Mouse (Mus musculus) ovary, postnatal 10 days (tissue): ENCODE results near the gene Gja5.

Experiments used
- DNase-seq: peaks from one replicate; pipeline ENCODE4 v3.0.0; 2022; ENCODE audit warnings: low spot score

The Gja5 gene

GRCm38 (mm10) chr3:96936241-96936640 is 31.7 kb downstream of the Gja5 start:
- DNase-seq, result no peak

DNA sequence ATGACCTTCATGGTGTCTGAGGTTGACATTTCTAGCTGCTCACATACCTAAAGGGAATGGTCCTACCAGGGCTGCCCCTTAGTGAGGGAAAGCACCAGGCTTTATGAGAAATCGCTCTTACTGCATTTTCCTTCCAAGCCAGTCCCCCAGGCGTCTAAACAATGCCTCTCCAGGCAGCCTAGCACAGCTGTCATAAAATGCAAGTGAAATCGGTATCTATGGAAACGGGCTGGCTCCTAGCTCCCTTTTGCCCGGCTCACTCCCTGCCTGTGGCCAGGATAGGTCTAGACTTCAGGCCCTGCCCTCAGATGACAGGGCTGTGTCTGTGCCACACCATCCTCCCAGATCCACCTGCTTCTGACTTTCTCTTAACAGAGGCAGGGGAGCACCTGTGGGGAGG is 33.1 kb downstream of the Gja5 start:
- DNase-seq, result no peak

GRCm38 (mm10) chr3:96938738-96939137 is 34.2 kb downstream of the Gja5 start:
- DNase-seq, result peak; percentile 74

- DNase-seq, result no peak
Measured at GRCm38 (mm10) chr3:96942706-96943105, 38.2 kb downstream of the Gja5 start.

DNA sequence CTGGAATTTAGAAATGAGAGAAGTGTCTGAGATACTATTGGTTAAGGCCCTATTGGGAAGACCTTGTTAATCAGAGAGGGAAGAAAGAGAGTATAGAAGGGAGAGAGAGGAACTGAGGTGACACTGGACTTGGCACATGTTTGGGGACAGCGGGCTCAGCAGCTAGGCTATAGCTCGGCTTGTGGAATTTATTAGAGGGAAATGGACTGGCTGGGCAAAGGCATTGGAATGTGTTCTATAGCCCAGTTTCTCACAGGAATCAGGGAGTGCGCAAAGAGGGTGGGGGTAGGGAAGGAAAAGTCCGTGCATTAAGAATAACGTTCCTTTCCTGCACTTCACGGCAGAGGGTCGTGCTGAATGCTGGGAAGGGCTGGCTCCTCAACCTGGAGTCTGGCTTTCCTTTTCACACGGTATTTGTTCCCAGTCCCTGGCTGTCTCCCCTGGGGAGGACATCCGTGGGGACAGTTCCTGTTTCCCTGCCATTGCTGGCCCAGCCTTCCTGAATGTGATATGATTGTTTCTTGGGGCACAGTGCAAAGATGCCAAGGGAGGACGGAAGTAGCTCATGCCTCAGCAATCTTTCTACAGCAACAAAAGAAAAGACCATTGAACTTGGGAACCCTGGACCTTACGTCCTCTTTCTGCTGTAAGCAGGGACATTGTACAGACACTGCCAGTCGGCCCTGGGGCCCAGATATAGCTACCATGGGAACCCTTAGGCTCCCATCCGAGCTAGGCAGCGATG is 49.2 kb downstream of the Gja5 start:
- no peak for DNase-seq

DNA sequence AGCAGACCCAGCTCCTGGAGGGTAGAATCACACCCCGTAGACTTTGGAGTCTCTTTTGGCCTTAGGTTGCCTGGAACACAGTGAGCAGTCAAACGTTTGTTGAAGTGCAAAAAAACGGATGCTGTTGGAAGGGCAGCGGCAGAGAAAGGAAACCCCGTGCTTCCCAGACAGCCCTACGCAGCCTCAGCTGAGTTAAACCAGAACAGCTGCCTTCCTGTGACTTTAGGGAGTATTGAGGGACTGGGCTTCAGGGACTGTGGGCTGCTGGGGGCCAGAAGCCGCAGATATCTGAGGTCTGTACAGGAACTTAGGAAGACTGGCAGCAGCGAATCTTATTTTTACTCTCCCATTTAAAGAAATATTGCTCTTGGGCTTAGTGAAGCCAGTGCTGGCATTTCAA is 56.1 kb downstream of the Gja5 start:
- no peak for DNase-seq

DNA sequence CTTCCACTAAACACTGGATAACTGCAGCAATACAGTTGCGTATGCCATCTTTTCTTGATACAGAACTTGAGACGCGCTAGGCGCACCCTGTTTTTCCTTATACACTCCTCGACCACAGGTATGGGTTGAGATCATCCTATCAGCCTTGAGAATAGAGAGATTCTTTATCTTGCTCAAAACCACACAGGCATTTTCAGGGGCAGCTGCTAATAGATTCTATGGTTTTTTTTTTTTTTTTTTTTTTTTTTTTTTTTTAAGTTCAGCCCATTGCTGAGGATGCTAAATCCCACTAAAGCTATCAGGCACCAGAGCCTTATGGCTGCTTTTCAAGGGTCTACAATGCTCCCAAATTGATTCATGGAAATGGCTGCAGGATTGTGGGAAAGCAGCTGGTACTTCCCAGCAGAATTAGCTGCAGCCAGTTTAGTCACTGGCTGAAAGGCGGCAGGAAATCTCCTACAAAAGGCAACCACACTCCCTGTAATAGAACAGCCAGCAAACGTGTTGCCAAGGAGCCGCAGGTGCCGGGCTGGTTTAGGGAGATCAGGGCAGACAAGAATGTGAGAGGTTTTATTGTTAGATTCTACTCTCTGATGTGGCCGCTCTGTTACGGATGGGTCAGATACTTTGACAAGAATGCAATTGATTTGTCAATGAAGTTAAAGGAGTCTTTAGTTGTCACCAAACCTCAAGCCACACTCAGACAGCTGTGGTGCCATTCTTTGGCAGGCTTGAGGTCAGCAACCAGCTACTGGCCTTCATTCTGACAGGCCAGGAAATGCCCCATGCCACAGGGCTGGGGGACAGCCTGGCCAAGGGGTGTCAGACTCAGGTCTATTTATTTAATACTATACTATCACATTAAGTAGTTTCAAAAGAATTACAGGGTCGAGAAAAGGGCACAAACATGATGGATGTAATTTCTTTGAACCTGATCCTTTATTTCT is 58.9 kb downstream of the Gja5 start:
- no peak for DNase-seq

- DNase-seq, result no peak
Measured at GRCm38 (mm10) chr3:96970986-96971385, 66.5 kb downstream of the Gja5 start.

DNA sequence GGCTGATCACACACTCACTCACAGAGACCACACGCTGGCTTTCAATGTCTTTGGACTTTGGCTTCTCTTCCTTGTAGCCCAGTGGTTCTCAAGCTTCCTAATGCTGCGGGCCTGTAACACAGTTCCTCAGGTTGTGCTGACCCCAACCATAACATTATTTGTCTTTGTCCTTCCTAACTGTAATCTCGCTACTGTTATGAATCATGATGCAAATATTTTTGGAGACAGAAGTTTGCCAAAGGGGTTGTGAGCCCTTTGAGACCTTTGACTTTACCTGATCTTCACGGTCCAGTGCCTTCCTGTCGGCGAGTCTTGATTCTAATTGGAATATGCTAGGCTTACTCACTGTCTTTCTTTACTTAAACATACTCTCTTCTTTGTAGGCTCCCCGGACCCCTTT is 70.0 kb downstream of the Gja5 start:
- no peak for DNase-seq

DNA sequence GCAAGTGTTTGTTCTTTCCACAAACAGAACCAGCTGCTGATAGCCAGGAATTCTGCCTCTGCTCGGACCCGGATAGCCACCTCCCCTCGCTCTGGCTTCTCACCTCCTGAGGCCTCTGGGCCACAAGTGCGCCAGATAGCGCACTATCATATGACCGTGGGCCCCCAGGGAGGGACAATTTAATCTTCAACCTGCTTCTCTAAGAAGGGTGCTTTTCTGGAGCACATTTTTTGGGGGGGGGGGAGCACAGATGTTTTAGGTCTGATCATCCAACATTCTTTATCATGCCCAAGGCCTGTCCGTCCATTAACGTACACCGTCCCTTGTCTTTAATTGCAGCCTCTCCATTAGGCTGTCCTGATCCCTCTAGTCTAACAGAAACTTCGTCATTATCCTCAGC is 71.1 kb downstream of the Gja5 start:
- DNase-seq, result no peak

DNA sequence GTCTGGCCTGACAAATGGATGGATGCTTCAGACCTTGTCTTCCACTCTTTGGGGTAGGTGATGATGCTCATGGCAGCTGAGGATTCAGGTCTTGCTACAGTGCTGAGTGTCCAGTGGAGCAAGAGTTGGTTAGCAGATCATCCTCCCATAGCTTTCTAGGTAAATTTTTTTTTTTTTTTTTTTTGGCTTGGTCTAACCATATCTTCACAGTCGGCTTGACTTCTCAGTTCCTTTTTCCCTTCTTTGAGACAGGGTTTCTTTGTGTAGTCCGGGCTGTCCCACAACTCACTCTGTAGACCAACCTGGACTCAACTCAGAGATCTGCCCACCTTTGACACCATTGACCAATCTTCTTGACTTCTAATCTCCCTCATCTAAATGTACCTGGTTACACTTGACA is 73.0 kb downstream of the Gja5 start:
- DNase-seq, result no peak

GRCm38 (mm10) chr3:96978469-96978868 is 74.0 kb downstream of the Gja5 start:
- no peak for DNase-seq

GRCm38 (mm10) chr3:96979020-96979419 is 74.5 kb downstream of the Gja5 start:
- no peak for DNase-seq

GRCm38 (mm10) chr3:96981833-96982232 is 77.3 kb downstream of the Gja5 start:
- no peak for DNase-seq

DNA sequence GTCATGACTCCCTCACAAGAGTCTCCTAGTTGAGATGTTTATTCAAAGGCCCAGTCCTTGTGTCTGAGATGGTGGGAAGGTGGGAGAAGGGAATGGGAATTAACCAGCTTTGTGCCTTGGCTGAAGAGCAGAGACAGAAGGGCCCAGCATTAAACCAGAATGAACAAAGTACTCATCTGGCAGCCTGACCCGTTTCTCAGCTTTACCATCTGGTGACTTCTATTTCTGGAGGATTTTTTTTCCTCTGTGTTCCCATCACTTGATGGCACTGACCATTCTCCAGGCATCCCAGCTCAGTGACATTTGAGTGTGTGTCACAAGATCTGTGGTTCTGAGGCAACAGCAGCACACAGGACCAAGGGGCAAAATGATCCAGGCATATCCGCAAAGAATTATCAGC is 78.2 kb downstream of the Gja5 start:
- no peak for DNase-seq

GRCm38 (mm10) chr3:96992526-96992925 is 88.0 kb downstream of the Gja5 start:
- no peak for DNase-seq

DNA sequence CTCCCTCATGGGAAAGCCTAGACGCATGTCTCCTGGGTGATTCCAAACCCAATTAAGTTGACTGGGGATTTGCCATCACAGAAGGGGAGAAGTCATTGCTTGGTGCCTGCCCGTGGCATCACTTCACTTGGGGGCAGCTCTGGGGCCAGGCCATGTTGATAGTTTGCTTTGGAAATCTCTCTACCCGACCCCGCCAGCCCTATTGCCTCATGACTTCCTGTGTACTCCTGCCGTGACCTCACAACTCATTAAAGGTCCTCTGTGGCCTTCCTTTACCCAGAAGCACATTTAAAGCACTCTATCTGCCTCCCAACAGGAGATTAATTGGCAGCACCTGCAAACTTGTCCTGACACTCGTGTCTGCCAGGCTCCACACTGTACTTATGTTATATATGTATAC is 93.3 kb downstream of the Gja5 start:
- no peak for DNase-seq

DNA sequence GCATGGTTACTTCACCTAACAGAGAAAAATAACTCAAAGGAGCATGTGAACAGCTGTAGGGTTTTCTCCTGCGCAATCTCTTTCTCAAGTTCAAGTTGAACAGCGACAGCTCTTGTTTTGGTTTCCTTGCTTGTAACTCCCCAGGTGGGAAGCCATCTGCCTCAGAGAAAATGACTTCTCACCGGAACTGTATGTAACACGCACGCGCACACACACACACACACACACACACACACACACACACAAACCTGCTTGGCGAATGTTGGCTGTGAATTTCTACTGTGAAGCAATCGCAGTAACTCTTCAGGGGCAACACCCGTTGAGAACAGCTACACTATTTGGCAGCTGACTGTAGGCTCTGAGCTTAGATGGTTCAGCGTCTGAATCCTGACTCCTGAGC is 98.6 kb downstream of the Gja5 start:
- DNase-seq, result no peak

DNA sequence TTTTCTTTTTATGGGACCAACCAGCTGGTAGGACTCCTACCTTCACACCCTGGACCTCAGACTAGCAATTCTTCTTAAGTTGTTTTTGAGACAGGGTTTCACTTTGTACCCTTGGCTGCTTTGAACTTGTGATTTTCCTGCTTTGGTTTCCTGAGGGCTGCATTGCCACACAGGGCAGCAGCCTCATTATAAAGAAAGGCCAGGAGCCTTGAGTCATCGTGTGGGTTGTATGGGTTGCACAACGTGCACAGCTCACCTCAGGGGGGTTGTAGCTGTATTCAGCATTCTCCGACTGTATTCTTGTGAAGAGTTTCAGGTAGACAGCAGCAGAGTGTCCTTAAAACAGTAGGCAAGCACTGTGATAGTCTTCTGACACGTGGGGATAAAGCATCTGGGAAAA is 100.0 kb downstream of the Gja5 start:
- no peak for DNase-seq

DNA sequence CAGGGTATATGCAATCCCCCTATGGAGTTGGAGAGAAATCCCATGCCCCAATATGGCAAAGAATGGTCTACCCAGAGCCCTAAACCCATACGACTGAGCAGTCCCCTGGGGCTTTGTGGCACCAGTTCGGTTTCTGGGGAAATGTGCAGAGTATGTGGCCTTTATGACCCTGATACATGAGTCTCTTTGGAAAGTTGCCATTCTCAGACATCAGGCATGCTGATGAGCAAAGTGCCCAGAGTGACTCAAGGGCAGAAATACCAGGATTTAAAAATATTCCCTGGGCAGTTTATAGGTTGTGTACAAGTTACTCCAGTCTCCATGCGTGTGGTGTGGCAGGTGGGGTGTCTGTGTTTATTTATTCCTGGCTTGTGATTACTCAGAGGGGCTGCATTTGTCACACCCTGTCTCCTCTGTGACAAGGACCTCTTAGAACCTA is 102.5 kb downstream of the Gja5 start:
- no peak for DNase-seq

- no peak for DNase-seq
Measured at GRCm38 (mm10) chr3:97025226-97025625, 120.7 kb downstream of the Gja5 start.

GRCm38 (mm10) chr3:97032053-97032496 is 127.6 kb downstream of the Gja5 start:
- no peak for DNase-seq

DNA sequence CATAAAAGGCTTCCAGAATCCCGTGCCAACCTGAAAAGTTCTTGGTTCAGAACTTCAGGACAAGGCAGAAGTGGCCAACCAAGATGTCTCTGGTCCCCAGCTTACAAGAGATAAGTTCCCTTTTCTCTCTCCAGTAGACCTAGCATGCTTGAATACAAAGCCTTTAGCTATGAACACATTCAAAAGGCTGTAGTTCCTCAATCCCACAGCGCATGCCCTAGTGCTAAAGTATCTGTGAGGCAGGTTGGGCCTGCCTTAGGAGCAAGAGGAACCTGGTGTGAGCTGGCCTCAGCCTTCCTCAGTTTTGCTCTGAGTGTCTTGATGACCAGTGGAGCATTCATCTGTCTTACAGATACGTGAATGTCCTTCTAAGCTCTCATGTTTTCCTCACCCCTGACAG is 131.1 kb downstream of the Gja5 start:
- DNase-seq, result no peak
